Mouse (Mus musculus): ENCODE measurements around the gene Gpr152. TPM values are rescaled to one million over a fixed set of nuclear protein-coding genes. Genes with fewer than 3 reads are reported as not detected.
"Not testable (repeated sequence)": the region's sequence is repeated elsewhere in the genome, so short reads cannot be mapped to it uniquely, and the experiment has no call there.

Gpr152 gene
- polyA plus RNA-seq, 2 experiments = not detected

- WGBS (ENCODE audit: insufficient replicate concordance) = 53% methylated on average over 6 of the region's 6 CpGs
- Histone ChIP-seq H3K4me1 (replicated peaks; ENCODE audit: control insufficient read depth in 2 of 2, insufficient read depth in 2 of 2, low read length in 1 of 2) (peaks cover 32 to 40% of the 10 kb centered on the region in 2 experiments), H3K9ac (replicated peaks) (no peak overlapping the region), H3K27ac (no peak overlapping the region), H3K4me2 (ENCODE audit: low read depth) (peak overlapping the region; percentile 80), H3K36me3 (replicated peaks; ENCODE audit: control insufficient read depth, insufficient read depth, low read depth) (peaks cover 13% of the 10 kb centered on the region; the same call in 1 of the 2 replicates), H3K9me3 (ENCODE audit: control insufficient read depth, low read length) (no peaks in the 10 kb centered on the region), H3K27me3 (ENCODE audit: control insufficient read depth, insufficient read depth, low read length) (no peaks in the 10 kb centered on the region), H3K4me3 (ENCODE audit: insufficient read depth in 1 of 2, low read depth in 2 of 2, low read length in 2 of 2) (no peak overlapping the region)
- ATAC-seq (ENCODE audit: insufficient read depth) (no peak), DNase-seq (ENCODE audit: low read depth in 3 of 3, low spot score in 3 of 3) (no peak)
- TF ChIP-seq CTCF (IDR thresholded peaks at IDR 0.05; ENCODE audit: low read depth) = no peak
- no peak for TF ChIP-seq EP300 (IDR thresholded peaks at IDR 0.05; ENCODE audit: low read depth)
Measured at GRCm38 (mm10) chr19:4119716-4120487, 19.7 kb upstream of the Gpr152 start.

- no peak for TF ChIP-seq CTCF (IDR thresholded peaks at IDR 0.05; ENCODE audit: low read depth)
- TF ChIP-seq EP300 (IDR thresholded peaks at IDR 0.05; ENCODE audit: low read depth) = no peak
- Histone ChIP-seq H3K36me3 (replicated peaks; ENCODE audit: control insufficient read depth, insufficient read depth, low read depth) (peaks cover 7% of the 10 kb centered on the region; the same call in 1 of the 2 replicates), H3K27ac (no peak overlapping the region), H3K27me3 (ENCODE audit: control insufficient read depth, insufficient read depth, low read length) (no peaks in the 10 kb centered on the region), H3K4me3 (ENCODE audit: insufficient read depth in 1 of 2, low read depth in 2 of 2, low read length in 2 of 2) (0 out of 4 replicates have a peak overlapping the region, but pooled peaks of 1 of the 2 experiments have one; percentile 59), H3K9ac (replicated peaks) (no peak overlapping the region), H3K4me1 (replicated peaks; ENCODE audit: control insufficient read depth in 2 of 2, insufficient read depth in 2 of 2, low read length in 1 of 2) (peaks cover 36 to 43% of the 10 kb centered on the region in 2 experiments), H3K4me2 (ENCODE audit: low read depth) (peak overlapping the region; percentile 80), H3K9me3 (ENCODE audit: control insufficient read depth, low read length) (no peaks in the 10 kb centered on the region)
- ATAC-seq (ENCODE audit: insufficient read depth) (no peak), DNase-seq (ENCODE audit: low read depth in 3 of 3, low spot score in 3 of 3) (no peak)
- WGBS (ENCODE audit: insufficient replicate concordance) = 94% methylated on average over 2 of the region's 2 CpGs
Measured at GRCm38 (mm10) chr19:4120496-4120895, 19.1 kb upstream of the Gpr152 start.

- DNase-seq (ENCODE audit: low read depth in 3 of 3, low spot score in 3 of 3) = peak; percentile 95 to 98 (median 97)
- H3K4me1 ChIP-seq (replicated peaks; ENCODE audit: control insufficient read depth in 2 of 2, insufficient read depth in 2 of 2, low read length in 1 of 2) = peaks cover 36 to 43% of the 10 kb centered on the region in 2 experiments
- peak; percentile 59 for ATAC-seq (ENCODE audit: insufficient read depth)
- peak overlapping the region; percentile 54 to 59 for H3K4me3 ChIP-seq (ENCODE audit: insufficient read depth in 1 of 2, low read depth in 2 of 2, low read length in 2 of 2)
- H3K4me2 ChIP-seq (ENCODE audit: low read depth) = peak overlapping the region; percentile 80
- H3K27me3 ChIP-seq (ENCODE audit: control insufficient read depth, insufficient read depth, low read length) = no peaks in the 10 kb centered on the region
- WGBS (ENCODE audit: insufficient replicate concordance) = 2% methylated on average over 38 of the region's 38 CpGs
- peak overlapping the region; percentile 63 for H3K9ac ChIP-seq (replicated peaks)
- no peaks in the 10 kb centered on the region for H3K9me3 ChIP-seq (ENCODE audit: control insufficient read depth, low read length)
- TF ChIP-seq EP300 (IDR thresholded peaks at IDR 0.05; ENCODE audit: low read depth) (no peak), CTCF (IDR thresholded peaks at IDR 0.05; ENCODE audit: low read depth) (no peak)
- H3K27ac ChIP-seq = peak overlapping the region; percentile 64
- peaks cover 3% of the 10 kb centered on the region; the same call in 1 of the 2 replicates for H3K36me3 ChIP-seq (replicated peaks; ENCODE audit: control insufficient read depth, insufficient read depth, low read depth)
Measured at GRCm38 (mm10) chr19:4121097-4121805, 18.3 kb upstream of the Gpr152 start.

- Histone ChIP-seq H3K4me3 (ENCODE audit: insufficient read depth in 1 of 2, low read depth in 2 of 2, low read length in 2 of 2) (peak overlapping the region in 1 of 2 experiments; percentile 59; a peak in 1 of 4 replicates), H3K4me1 (replicated peaks; ENCODE audit: control insufficient read depth in 2 of 2, insufficient read depth in 2 of 2, low read length in 1 of 2) (peaks cover 41 to 45% of the 10 kb centered on the region in 2 experiments), H3K27ac (peak overlapping the region; percentile 58), H3K4me2 (ENCODE audit: low read depth) (peak overlapping the region; percentile 80)
- H3K36me3 ChIP-seq (replicated peaks; ENCODE audit: control insufficient read depth, insufficient read depth, low read depth); H3K9me3 ChIP-seq (ENCODE audit: control insufficient read depth, low read length); DNase-seq (ENCODE audit: low read depth in 3 of 3, low spot score in 3 of 3); ATAC-seq (ENCODE audit: insufficient read depth); H3K27me3 ChIP-seq (ENCODE audit: control insufficient read depth, insufficient read depth, low read length); H3K9ac ChIP-seq (replicated peaks): not testable (repeated sequence)
- WGBS (ENCODE audit: insufficient replicate concordance) = 34% methylated on average over 6 of the region's 6 CpGs
Measured at GRCm38 (mm10) chr19:4121896-4122295, 17.7 kb upstream of the Gpr152 start.

Measured in liver, embryonic 14.5 days (tissue).